Mouse (Mus musculus): ENCODE measurements around the gene Bloc1s6.

DNA sequence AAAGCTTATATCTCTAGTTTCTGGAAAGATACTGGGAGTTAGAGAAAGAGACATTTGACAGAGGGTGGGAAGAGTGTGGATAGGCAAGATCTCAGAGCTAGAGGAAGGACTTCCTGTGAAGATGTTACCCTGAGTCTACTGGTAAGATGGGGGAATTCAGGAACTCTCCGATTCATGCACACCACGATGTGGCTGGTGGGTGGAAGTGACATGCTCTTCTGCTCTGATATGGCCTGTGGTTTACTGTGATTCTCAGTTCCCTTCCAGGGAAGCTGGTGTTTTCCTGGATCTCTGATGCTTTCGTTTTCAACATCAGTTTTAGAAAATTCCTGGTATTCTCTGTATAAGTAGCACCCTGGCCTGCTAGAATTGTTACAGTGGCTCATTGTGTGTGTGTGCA lies 26.4 kb upstream of the Bloc1s6 start:
- TF ChIP-seq MAX (IDR thresholded peaks at IDR 0.05; ENCODE audit: low read depth): no peak
- TF ChIP-seq POLR2A (IDR thresholded peaks at IDR 0.05; ENCODE audit: insufficient read length, low read depth): no peak
- no peak for TF ChIP-seq USF1 (IDR thresholded peaks at IDR 0.05; ENCODE audit: low read depth)
- TF ChIP-seq SRF (IDR thresholded peaks at IDR 0.05; ENCODE audit: control insufficient read depth, insufficient read length, low read depth): no peak
- no peak for TF ChIP-seq POLR2AphosphoS2 (IDR thresholded peaks at IDR 0.05; ENCODE audit: insufficient read length, low read depth)
- no peak for TF ChIP-seq TCF12 (IDR thresholded peaks at IDR 0.05; ENCODE audit: insufficient read depth, poor library complexity, severe bottlenecking)
- TF ChIP-seq REST (IDR thresholded peaks at IDR 0.05; ENCODE audit: insufficient read depth, insufficient read length): no peak
- TF ChIP-seq E2F4 (IDR thresholded peaks at IDR 0.05; ENCODE audit: insufficient read depth): no peak
- no peak for TF ChIP-seq MYOD1 (IDR thresholded peaks at IDR 0.05; ENCODE audit: control insufficient read depth in 1 of 3, insufficient read length in 2 of 3, low read depth in 2 of 3)
- no peak for TF ChIP-seq CEBPB (IDR thresholded peaks at IDR 0.05; ENCODE audit: insufficient read depth, poor library complexity, severe bottlenecking)
- no peak for TF ChIP-seq MYOG (IDR thresholded peaks at IDR 0.05; ENCODE audit: control insufficient read depth in 1 of 3, insufficient read depth in 1 of 3, insufficient read length in 2 of 3, low read depth in 2 of 3)
- no peak for TF ChIP-seq TCF3 (IDR thresholded peaks at IDR 0.05; ENCODE audit: insufficient read length, low read depth)
